Mouse (Mus musculus): Measurements from ENCODE around the gene Gpcpd1.

- TF ChIP-seq CTCF (IDR thresholded peaks at IDR 0.05; ENCODE audit: low read depth) (no peak), EP300 (IDR thresholded peaks at IDR 0.05; ENCODE audit: low read depth) (no peak)
Measured at GRCm38 (mm10) chr2:132597226-132597625, 9.7 kb upstream of the Gpcpd1 start.

Data from heart, postnatal 0 days (tissue).